ENCODE assay signal across 16 mouse cellular contexts in genomic region chr10:111843301-111843700, GRCm38 (mm10).
DNase-seq lines count a peak whose midpoint lies in the region; ATAC-seq lines count a peak whose summit lies in the region.
"Had no signal": no experiment of that assay in that cellular context is flagged by ENCODE, and none has a peak within 500 bp of the region (broad histone marks: within the 10 kb centered on the region; RNA-seq: fewer than 3 reads in every experiment).

No protein-coding gene starts in this region.

- DNase-seq in embryo, embryonic 10 days (ENCODE audit: low spot score), result peak; percentile 36
- no peak for DNase-seq in embryo, embryonic 11 days
- peak; percentile 81 for DNase-seq in midbrain, embryonic 11.5 days (ENCODE audit: low spot score, missing footprints)
- DNase-seq in R1 (ENCODE audit: low read depth, low spot score), result peak; percentile 77
- DNase-seq in cerebellum, postnatal 4 days (ENCODE audit: low spot score in 2 of 2), result no peak
- DNase-seq: adrenal gland, adult 8-10 months; gastrocnemius, postnatal 14 days; right cerebral cortex, postnatal 14 days; thymus, postnatal 36 days had no signal

- no peak overlapping the region for H3K27ac ChIP-seq in midbrain, embryonic 11.5 days (ENCODE audit: low read depth, low read length)
- H3K27ac ChIP-seq in midbrain, embryonic 15.5 days, result no peak overlapping the region
- no peak overlapping the region for H3K27ac ChIP-seq in intestine, embryonic 16.5 days (ENCODE audit: low read length)
- H3K27ac ChIP-seq: forebrain, embryonic 12.5 days; intestine, embryonic 15.5 days; limb, embryonic 15.5 days had no signal

- H3K36me3 ChIP-seq in midbrain, embryonic 11.5 days (ENCODE audit: control insufficient read depth, insufficient read depth, low read length), result no peaks in the 10 kb centered on the region
- H3K36me3 ChIP-seq in midbrain, embryonic 15.5 days (replicated peaks), result no peaks in the 10 kb centered on the region
- no peaks in the 10 kb centered on the region for H3K36me3 ChIP-seq in intestine, embryonic 16.5 days (ENCODE audit: control insufficient read depth, insufficient read depth, low read length)
- H3K36me3 ChIP-seq: forebrain, embryonic 12.5 days; intestine, embryonic 15.5 days; limb, embryonic 15.5 days had no signal

- WGBS in midbrain, embryonic 11.5 days, result 76% methylated on average over 9 of the region's 9 CpGs
- whole genome bisulfite sequencing in midbrain, embryonic 15.5 days, result 50% methylated on average over 9 of the region's 9 CpGs
- WGBS in intestine, embryonic 16.5 days, result 72% methylated on average over 9 of the region's 9 CpGs

- no peak overlapping the region for H3K4me3 ChIP-seq in midbrain, embryonic 11.5 days (ENCODE audit: low read depth, low read length)
- H3K4me3 ChIP-seq in midbrain, embryonic 15.5 days, result no peak overlapping the region
- no peak overlapping the region for H3K4me3 ChIP-seq in intestine, embryonic 16.5 days (ENCODE audit: low read length)
- H3K4me3 ChIP-seq: forebrain, embryonic 12.5 days; intestine, embryonic 15.5 days; limb, embryonic 15.5 days had no signal

- ATAC-seq in midbrain, embryonic 11.5 days (ENCODE audit: low FRiP score), result peak; percentile 41; the same call in 1 of the 2 replicates
- ATAC-seq in midbrain, embryonic 15.5 days (replicated peaks), result no peak
- peak; percentile 65 for ATAC-seq in megakaryocyte progenitor cell, adult 5-6 weeks (replicated peaks; ENCODE audit: poor library complexity)
- ATAC-seq in intestine, embryonic 16.5 days, result no peak
- ATAC-seq: intestine, embryonic 15.5 days; lung, postnatal 0 days had no signal

- H3K27me3 ChIP-seq in midbrain, embryonic 11.5 days (ENCODE audit: control insufficient read depth, insufficient read depth, low read length), result no peaks in the 10 kb centered on the region
- H3K27me3 ChIP-seq in midbrain, embryonic 15.5 days (replicated peaks), result no peaks in the 10 kb centered on the region
- no peaks in the 10 kb centered on the region for H3K27me3 ChIP-seq in intestine, embryonic 16.5 days (replicated peaks; ENCODE audit: control insufficient read depth, insufficient read depth, low read length)
- H3K27me3 ChIP-seq: forebrain, embryonic 12.5 days; intestine, embryonic 15.5 days; limb, embryonic 15.5 days had no signal

- no peak overlapping the region for H3K9ac ChIP-seq in midbrain, embryonic 11.5 days (ENCODE audit: low read length)
- no peak overlapping the region for H3K9ac ChIP-seq in midbrain, embryonic 15.5 days
- H3K9ac ChIP-seq in intestine, embryonic 16.5 days (ENCODE audit: low read depth, low read length), result no peak overlapping the region
- H3K9ac ChIP-seq: forebrain, embryonic 12.5 days; intestine, embryonic 15.5 days; limb, embryonic 15.5 days had no signal

- peaks cover 6% of the 10 kb centered on the region; the same call in 1 of the 2 replicates for H3K4me1 ChIP-seq in midbrain, embryonic 11.5 days (ENCODE audit: control insufficient read depth, insufficient read depth, low read length)
- no peaks in the 10 kb centered on the region for H3K4me1 ChIP-seq in midbrain, embryonic 15.5 days
- no peaks in the 10 kb centered on the region for H3K4me1 ChIP-seq in intestine, embryonic 16.5 days (ENCODE audit: control insufficient read depth, insufficient read depth, low read length)
- H3K4me1 ChIP-seq: intestine, embryonic 15.5 days had no signal

- no peaks in the 10 kb centered on the region for H3K9me3 ChIP-seq in midbrain, embryonic 11.5 days (ENCODE audit: control insufficient read depth, low read length)
- no peaks in the 10 kb centered on the region for H3K9me3 ChIP-seq in midbrain, embryonic 15.5 days
- H3K9me3 ChIP-seq in intestine, embryonic 16.5 days (ENCODE audit: control insufficient read depth, low read length), result no peaks in the 10 kb centered on the region
- H3K9me3 ChIP-seq: forebrain, embryonic 12.5 days; intestine, embryonic 15.5 days; limb, embryonic 15.5 days had no signal

- no peak overlapping the region for H3K4me2 ChIP-seq in midbrain, embryonic 11.5 days
- H3K4me2 ChIP-seq in midbrain, embryonic 15.5 days, result no peak overlapping the region
- H3K4me2 ChIP-seq in intestine, embryonic 16.5 days (ENCODE audit: low read depth, low read length), result no peak overlapping the region
- H3K4me2 ChIP-seq: forebrain, embryonic 12.5 days; intestine, embryonic 15.5 days; limb, embryonic 15.5 days had no signal

Comparison
In these comparisons a context has a peak if more than half of its experiments do, and no peak if none do; other contexts are left out.
1. DNase-seq: peak in embryo, embryonic 10 days (single experiment), midbrain, embryonic 11.5 days (single experiment) and R1 (single experiment); none in embryo, embryonic 11 days (single experiment) and cerebellum, postnatal 4 days (0 of 2).
2. ATAC-seq: peak in midbrain, embryonic 11.5 days (single experiment) and megakaryocyte progenitor cell, adult 5-6 weeks (single experiment); none in midbrain, embryonic 15.5 days (single experiment) and intestine, embryonic 16.5 days (single experiment).